In the genomic region with DNA sequence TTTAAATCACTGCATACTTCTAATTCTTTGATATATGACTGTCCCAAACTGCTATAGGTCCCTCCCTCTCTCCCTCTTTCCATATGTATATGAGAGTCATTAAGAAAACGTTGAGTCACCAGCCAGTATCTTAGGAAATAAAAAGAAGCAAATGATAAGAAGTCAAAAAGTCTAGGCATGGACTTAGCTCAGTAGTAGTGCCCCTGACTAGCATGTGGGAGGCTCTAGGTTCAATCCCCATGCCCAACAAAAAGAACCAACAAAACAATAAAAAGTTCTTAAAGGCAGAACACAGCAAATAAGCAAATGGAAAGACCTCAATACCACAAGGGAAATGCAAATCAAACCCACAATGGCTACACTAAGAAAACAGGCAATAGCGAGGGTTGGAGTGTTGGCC, we compare ENCODE assay signal across 27 mouse cellular contexts. TPM values are rescaled to one million over a fixed set of nuclear protein-coding genes. Genes with fewer than 3 reads are reported as not detected.
A peak's percentile ranks its signal among the peaks of the same experiment; 100 is the strongest.
DNase-seq lines count a peak whose midpoint lies in the region; ATAC-seq and TF ChIP-seq lines count a peak whose summit lies in the region.
"Had no signal": no experiment of that assay in that cellular context is flagged by ENCODE, and none has a peak within 500 bp of the region (broad histone marks: within the 10 kb centered on the region; RNA-seq: fewer than 3 reads in every experiment).

No protein-coding gene starts in this region.

- H3K36me3 ChIP-seq in kidney, postnatal 0 days (ENCODE audit: insufficient read depth, low read length) = no peaks in the 10 kb centered on the region
- H3K36me3 ChIP-seq: embryonic facial prominence, embryonic 10.5 days; forebrain, embryonic 12.5 days; hindbrain, embryonic 13.5 days; limb, embryonic 12.5 days; liver, embryonic 15.5 days; neural tube, embryonic 13.5 days had no signal

- H3K4me2 ChIP-seq in kidney, postnatal 0 days (ENCODE audit: low read length) = no peak overlapping the region
- H3K4me2 ChIP-seq: forebrain, embryonic 12.5 days; hindbrain, embryonic 13.5 days; limb, embryonic 12.5 days; liver, embryonic 15.5 days; neural tube, embryonic 13.5 days had no signal

- no peak overlapping the region for H3K9ac ChIP-seq in kidney, postnatal 0 days (ENCODE audit: low read depth, low read length)
- H3K9ac ChIP-seq: forebrain, embryonic 12.5 days; hindbrain, embryonic 13.5 days; limb, embryonic 12.5 days; liver, embryonic 15.5 days; neural tube, embryonic 13.5 days had no signal

- DNase-seq in kidney, postnatal 0 days (ENCODE audit: low spot score) = no peak
- DNase-seq in kidney, adult 9 months = no peak
- peak; percentile 31 for DNase-seq in 3T3-L1 (ENCODE audit: low read depth, low spot score)
- peak; percentile 21 for DNase-seq in A20 (ENCODE audit: low read depth, low spot score)
- no peak for DNase-seq in lung, postnatal 4 days
- DNase-seq in T-cell, adult 2 months (ENCODE audit: low spot score) = no peak
- DNase-seq: adrenal gland, postnatal 10 days; cerebellum, adult 8-10 months; cerebellum, postnatal 36 days; gastrocnemius, postnatal 25 days; heart, postnatal 36 days; kidney, adult 11 months; kidney, postnatal 25 days; right cerebral cortex, adult 18-20 months; thymus, adult 18-20 months; thymus, postnatal 36 days had no signal

- H3K9me3 ChIP-seq in kidney, postnatal 0 days (replicated peaks; ENCODE audit: low read length) = no peaks in the 10 kb centered on the region
- H3K9me3 ChIP-seq: embryonic facial prominence, embryonic 10.5 days; forebrain, embryonic 12.5 days; hindbrain, embryonic 13.5 days; limb, embryonic 12.5 days; liver, embryonic 15.5 days; neural tube, embryonic 13.5 days had no signal

- no peak for TF ChIP-seq CTCF in kidney, postnatal 0 days (IDR thresholded peaks at IDR 0.05; ENCODE audit: low read depth)

- ATAC-seq in kidney, postnatal 0 days (replicated peaks; ENCODE audit: low FRiP score, low read depth) = no peak
- 0 out of 2 replicates have a peak, but pooled peaks have one; percentile 1 for ATAC-seq in common myeloid progenitor, adult 5-6 weeks (replicated peaks; ENCODE audit: low read depth, poor library complexity, severe bottlenecking)
- ATAC-seq: midbrain, embryonic 16.5 days; Patski had no signal

- H3K27ac ChIP-seq in kidney, postnatal 0 days = peak overlapping the region; percentile 55; the same call in 1 of the 2 replicates
- H3K27ac ChIP-seq: forebrain, embryonic 12.5 days; hindbrain, embryonic 13.5 days; limb, embryonic 12.5 days; liver, embryonic 15.5 days; macrophage; neural tube, embryonic 13.5 days had no signal

- peaks cover 37% of the 10 kb centered on the region for H3K4me1 ChIP-seq in kidney, postnatal 0 days (replicated peaks; ENCODE audit: insufficient read depth, low read length)

- WGBS in kidney, postnatal 0 days = 50% methylated on average over 2 of the region's 2 CpGs

- no peak overlapping the region for H3K4me3 ChIP-seq in kidney, postnatal 0 days (replicated peaks; ENCODE audit: low read depth, low read length)
- H3K4me3 ChIP-seq: embryonic facial prominence, embryonic 10.5 days; forebrain, embryonic 12.5 days; hindbrain, embryonic 13.5 days; limb, embryonic 12.5 days; liver, embryonic 15.5 days; myocyte; neural tube, embryonic 13.5 days had no signal

- no peaks in the 10 kb centered on the region for H3K27me3 ChIP-seq in kidney, postnatal 0 days (ENCODE audit: insufficient read depth, low read length)
- H3K27me3 ChIP-seq: forebrain, embryonic 12.5 days; hindbrain, embryonic 13.5 days; limb, embryonic 12.5 days; liver, embryonic 15.5 days; neural tube, embryonic 13.5 days; Patski had no signal

RNA-seq across cellular contexts. Expression of a gene that starts 18.8 kb away (rescaled TPM):
- polyA plus RNA-seq in kidney, postnatal 0 days (2015; fragmentation: Nextera tagmentation; extraction: Ambion mirVana) = 28.1 and 48.8 TPM in 2 replicates
- total RNA-seq in common myeloid progenitor, adult 5-6 weeks (2017) = 29.5 and 36.4 TPM in 2 replicates

Comparison
In these comparisons a context has a peak if more than half of its experiments do, and no peak if none do; other contexts are left out.
1. DNase-seq: peak in 3T3-L1 (single experiment) and A20 (single experiment); none in kidney, postnatal 0 days (single experiment), kidney, adult 9 months (single experiment), lung, postnatal 4 days (0 of 2) and T-cell, adult 2 months (single experiment).